Mouse (Mus musculus) midbrain, embryonic 14.5 days (tissue): ENCODE measurements at regions not wholly inside any gene's neighbourhood (a gene's known extent, or its start where the extent isn't known, plus 50 kb on each side); places are given as distances from the start of the nearest gene placed in this dataset.

Source experiments
- ATAC-seq: fragments of 200-750 bp; cut with Nextera tagmentation; 2 replicates; pipeline ENCODE4 v1.8.0; 2017; ENCODE audit warnings: moderate number of reproducible peaks, moderate library complexity; ENCODE audit not compliant: low FRiP score, low TSS enrichment
- DNase-seq: peaks from one replicate; pipeline ENCODE4 v3.0.0-alpha.2; 2015
- H3K27ac ChIP-seq: fragments of 300-500 bp; sonication (generic); replicated peaks from 2 replicates; pipeline ENCODE4 v1.5.1; 2014; ENCODE audit warnings: mild to moderate bottlenecking, low read depth, low read length, moderate library complexity
- H3K27me3 ChIP-seq: fragments of 300-500 bp; sonication (generic); 2 replicates; pipeline ENCODE4 v1.6.1; 2014; ENCODE audit warnings: low read length, control low read depth, mixed read lengths; ENCODE audit not compliant: control insufficient read depth, insufficient read depth
- H3K36me3 ChIP-seq: fragments of 300-500 bp; sonication (generic); 2 replicates; pipeline ENCODE4 v1.6.1; 2014; ENCODE audit warnings: low read length, control low read depth; ENCODE audit not compliant: control insufficient read depth, insufficient read depth
- H3K4me1 ChIP-seq: fragments of 300-500 bp; sonication (generic); 2 replicates; pipeline ENCODE4 v1.6.1; 2014; ENCODE audit warnings: mild to moderate bottlenecking, antibody characterized with exemption, low read length, control low read depth; ENCODE audit not compliant: control insufficient read depth, insufficient read depth
- H3K4me2 ChIP-seq: fragments of 300-500 bp; sonication (generic); 2 replicates; pipeline ENCODE4 v1.6.1; 2014; ENCODE audit warnings: mild to moderate bottlenecking, low read length, moderate library complexity
- H3K4me3 ChIP-seq: fragments of 300-500 bp; sonication (generic); replicated peaks from 2 replicates; pipeline ENCODE4 v1.5.1; 2014; ENCODE audit warnings: low read depth, low read length
- H3K9ac ChIP-seq: fragments of 300-500 bp; sonication (generic); replicated peaks from 2 replicates; pipeline ENCODE4 v1.6.1; 2014; ENCODE audit warnings: mild to moderate bottlenecking, low read length, moderate library complexity
- H3K9me3 ChIP-seq: fragments of 300-500 bp; sonication (generic); 2 replicates; pipeline ENCODE4 v1.6.1; 2016; ENCODE audit warnings: low read length, control low read depth, mixed read lengths; ENCODE audit not compliant: control insufficient read depth
- WGBS: fragments of 180-500 bp; shearing (Covaris S2); extraction: QIAGEN DNeasy Blood & Tissue Kit; methylation state at CpG from one replicate; pipeline ENCODE4 v1.1.7; 2014; 5-methylcytosine and 5-hydroxymethylcytosine counted together

DNA sequence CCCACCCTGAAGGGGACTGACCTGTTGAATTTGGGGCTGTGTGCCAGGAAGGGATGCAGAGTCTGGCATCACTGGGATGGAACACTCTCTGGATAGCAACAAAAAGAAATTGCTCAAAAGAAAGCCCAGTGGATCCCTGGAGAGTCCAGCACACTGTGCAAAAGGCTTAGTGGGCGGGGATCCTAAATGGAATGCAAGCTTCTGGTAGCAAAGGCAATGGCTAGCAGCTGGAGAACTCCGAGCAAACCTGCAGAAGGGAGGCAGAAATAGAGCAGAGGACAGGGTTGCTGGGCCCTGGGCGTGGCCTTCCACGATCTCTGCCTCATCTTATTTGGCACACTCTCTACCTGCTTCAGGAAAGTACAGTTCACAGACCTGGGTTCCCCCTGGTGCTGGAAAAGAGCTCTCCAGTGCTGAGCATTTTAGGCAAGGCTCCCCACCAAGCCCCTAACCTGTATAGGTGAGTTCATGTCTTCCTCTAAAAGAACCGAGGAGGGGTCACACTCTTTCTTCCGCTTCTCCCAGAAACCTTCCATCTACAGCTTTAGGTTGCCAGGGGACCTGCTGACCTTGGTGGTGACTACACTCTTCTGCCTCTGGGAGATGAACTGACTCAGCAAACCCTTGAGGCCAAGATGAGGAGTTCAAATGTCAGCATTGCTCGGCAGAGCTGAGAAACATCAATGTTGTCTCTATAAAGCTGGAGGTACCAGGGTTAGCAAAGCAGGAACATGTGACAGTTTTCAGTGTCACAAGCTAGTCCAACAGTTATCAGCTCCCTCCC, 112.6 kb upstream of the Slc44a1 start:
- 57% methylated on average over 7 of the region's 7 CpGs for whole genome bisulfite sequencing
- H3K9ac ChIP-seq = no peak overlapping the region
- no peaks in the 10 kb centered on the region for H3K36me3 ChIP-seq
- H3K4me3 ChIP-seq = no peak overlapping the region
- H3K27ac ChIP-seq = no peak overlapping the region
- no peaks in the 10 kb centered on the region for H3K9me3 ChIP-seq
- DNase-seq = peak; percentile 43
- no peaks in the 10 kb centered on the region for H3K4me1 ChIP-seq
- ATAC-seq = no peak
- H3K27me3 ChIP-seq = no peaks in the 10 kb centered on the region
- H3K4me2 ChIP-seq = no peak overlapping the region

DNA sequence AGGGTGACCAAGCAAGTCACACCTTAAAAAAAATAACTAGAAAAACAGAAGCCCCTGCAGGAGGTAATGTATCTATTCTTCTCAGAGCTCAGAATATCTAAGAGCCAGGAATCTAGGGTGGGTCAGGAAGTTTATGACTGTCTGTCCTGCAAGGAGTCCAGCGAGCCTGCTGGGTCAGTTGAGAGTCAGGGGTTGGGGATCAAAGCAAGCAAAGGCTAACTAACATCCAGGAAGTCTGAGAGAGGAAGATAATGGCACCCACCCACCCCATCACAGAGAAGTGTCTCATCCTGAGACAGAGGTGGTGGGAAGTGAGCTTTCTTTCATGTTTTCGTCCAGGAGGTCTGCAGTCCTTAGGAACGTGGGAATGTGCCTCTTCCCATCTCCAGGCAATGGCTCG, 116.4 kb upstream of the Slc44a1 start:
- H3K4me3 ChIP-seq = no peak overlapping the region
- no peak for ATAC-seq

DNA sequence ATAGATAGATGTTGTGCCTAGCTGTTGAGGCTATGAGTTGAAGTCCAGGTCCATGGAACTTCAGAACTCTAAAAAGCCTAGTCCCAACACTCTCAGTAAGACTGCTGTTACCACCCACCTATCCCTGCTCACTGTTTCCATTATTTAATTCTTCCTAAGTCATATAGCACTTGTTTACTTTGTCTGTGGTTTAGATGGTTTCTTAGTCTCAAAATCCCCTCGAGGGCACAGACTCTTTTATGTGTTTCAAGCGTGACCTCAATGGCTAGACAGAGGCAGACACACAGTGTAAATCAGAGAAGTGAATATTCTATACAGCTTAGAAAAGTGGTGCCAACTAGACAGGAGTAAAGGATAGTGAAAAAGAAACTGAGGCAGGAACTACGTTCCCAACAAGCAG, 117.0 kb upstream of the Slc44a1 start:
- no peak for ATAC-seq
- WGBS = 77% methylated on average over 3 of the region's 3 CpGs
- no peak overlapping the region for H3K4me2 ChIP-seq

More for the DNA sequence above, 116.4 kb upstream of the Slc44a1 start:
- Histone ChIP-seq H3K27ac (no peak overlapping the region), H3K4me1 (no peaks in the 10 kb centered on the region), H3K4me2 (no peak overlapping the region), H3K36me3 (no peaks in the 10 kb centered on the region), H3K27me3 (no peaks in the 10 kb centered on the region), H3K9me3 (no peaks in the 10 kb centered on the region), H3K9ac (no peak overlapping the region)
- 86% methylated on average over 4 of the region's 4 CpGs for WGBS
- DNase-seq = no peak

GRCm38 (mm10) chr4:53322484-53322883, 117.7 kb upstream of the Slc44a1 start:
- WGBS = 68% methylated on average over 5 of the region's 5 CpGs
- Histone ChIP-seq H3K9ac (no peak overlapping the region), H3K27me3 (no peaks in the 10 kb centered on the region), H3K4me2 (no peak overlapping the region), H3K36me3 (no peaks in the 10 kb centered on the region), H3K9me3 (no peaks in the 10 kb centered on the region), H3K27ac (no peak overlapping the region), H3K4me3 (no peak overlapping the region), H3K4me1 (no peaks in the 10 kb centered on the region)
- no peak for ATAC-seq
- peak; percentile 39 for DNase-seq

More for the DNA sequence above, 117.0 kb upstream of the Slc44a1 start:
- no peak overlapping the region for H3K4me3 ChIP-seq
- no peak for DNase-seq
- no peaks in the 10 kb centered on the region for H3K9me3 ChIP-seq
- no peak overlapping the region for H3K9ac ChIP-seq
- H3K27me3 ChIP-seq = no peaks in the 10 kb centered on the region
- H3K27ac ChIP-seq = no peak overlapping the region
- H3K36me3 ChIP-seq = no peaks in the 10 kb centered on the region
- no peaks in the 10 kb centered on the region for H3K4me1 ChIP-seq

DNA sequence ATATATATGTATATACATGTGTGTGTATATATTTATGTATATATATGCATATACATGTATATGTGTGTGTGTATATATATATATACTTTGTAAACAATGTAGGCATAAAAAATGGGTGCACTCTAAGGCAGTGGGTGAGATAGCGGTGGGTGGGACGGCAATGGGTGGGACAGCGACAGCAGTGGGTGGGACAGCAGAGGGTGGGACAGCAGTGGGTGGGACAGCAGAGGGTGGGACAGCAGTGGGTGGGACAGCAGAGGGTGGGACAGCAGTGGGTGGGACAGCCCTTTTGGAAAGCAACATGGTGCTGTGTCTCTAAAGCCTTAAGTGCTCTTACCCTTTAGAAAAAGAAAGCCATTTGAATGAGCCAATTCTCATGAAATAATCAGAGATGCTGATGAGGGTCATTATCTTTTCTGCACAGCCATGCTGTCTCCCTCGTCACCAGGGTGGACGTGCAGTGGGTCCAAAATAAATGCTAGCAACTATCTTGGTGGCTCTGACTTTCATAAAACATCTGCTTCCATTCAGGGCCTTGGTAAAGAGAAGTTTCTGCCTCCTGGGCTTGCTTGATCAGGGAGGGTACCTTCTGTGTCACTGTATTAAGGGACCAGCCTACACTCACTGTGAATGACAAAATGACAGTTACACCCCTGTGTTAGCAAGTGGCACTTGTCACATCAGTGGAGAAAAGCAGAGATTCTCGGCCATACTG, 119.3 kb upstream of the Slc44a1 start:
- ATAC-seq = no peak

DNA sequence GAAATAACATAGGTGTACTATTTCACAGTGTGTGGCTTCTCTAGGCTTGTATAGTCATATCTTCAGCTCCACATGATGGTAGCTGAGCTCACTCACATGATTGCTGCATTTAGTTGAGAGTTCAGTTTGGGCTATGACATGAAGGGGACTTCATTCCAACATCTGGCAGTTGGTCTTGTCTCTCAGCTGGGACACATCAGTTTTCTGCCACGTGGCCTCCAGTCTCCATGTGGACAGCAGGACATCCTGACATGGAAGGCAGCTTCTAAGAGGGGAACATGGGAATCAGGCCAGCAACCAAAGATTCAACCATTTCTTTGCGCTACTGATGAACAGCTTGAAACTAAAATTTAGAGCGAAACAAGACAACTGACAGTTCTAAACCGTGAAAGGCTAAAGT, 121.2 kb upstream of the Slc44a1 start:
- Histone ChIP-seq H3K36me3 (no peaks in the 10 kb centered on the region), H3K4me2 (no peak overlapping the region), H3K4me3 (no peak overlapping the region), H3K27me3 (no peaks in the 10 kb centered on the region), H3K9ac (no peak overlapping the region), H3K4me1 (0 out of 2 replicates have a peak, but pooled peaks cover 6% of the 10 kb centered on the region), H3K27ac (no peak overlapping the region), H3K9me3 (no peaks in the 10 kb centered on the region)
- 93% methylated on average over 4 of the region's 4 CpGs for WGBS
- DNase-seq (no peak), ATAC-seq (no peak)

More for the DNA sequence above, 119.3 kb upstream of the Slc44a1 start:
- no peak for DNase-seq
- Histone ChIP-seq H3K9ac (no peak overlapping the region), H3K4me2 (no peak overlapping the region), H3K27me3 (no peaks in the 10 kb centered on the region), H3K4me3 (no peak overlapping the region), H3K9me3 (no peaks in the 10 kb centered on the region), H3K4me1 (0 out of 2 replicates have a peak, but pooled peaks cover 6% of the 10 kb centered on the region), H3K36me3 (no peaks in the 10 kb centered on the region), H3K27ac (no peak overlapping the region)
- 83% methylated on average over 6 of the region's 6 CpGs for WGBS

DNA sequence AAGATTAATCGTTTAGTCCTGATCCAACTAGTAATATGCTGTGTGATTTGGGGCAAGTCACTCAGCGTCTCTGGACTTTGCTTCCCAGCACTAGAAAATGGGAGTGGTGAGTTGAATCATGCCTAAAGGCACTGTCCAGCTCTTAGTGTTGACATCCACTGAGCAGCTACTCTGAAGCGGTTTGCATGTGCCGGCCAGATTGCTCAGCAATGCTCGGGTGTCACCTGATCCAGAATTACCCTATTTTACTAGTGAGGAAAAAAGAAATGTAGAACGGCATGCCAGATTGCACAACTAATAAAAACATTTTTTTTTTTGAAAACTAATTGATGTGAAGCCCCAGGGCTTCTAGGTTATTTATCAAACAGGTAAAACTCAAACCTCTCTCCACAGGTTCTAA, 122.0 kb upstream of the Slc44a1 start:
- H3K27ac ChIP-seq = no peak overlapping the region
- 83% methylated on average over 6 of the region's 6 CpGs for WGBS
- no peak for ATAC-seq

DNA sequence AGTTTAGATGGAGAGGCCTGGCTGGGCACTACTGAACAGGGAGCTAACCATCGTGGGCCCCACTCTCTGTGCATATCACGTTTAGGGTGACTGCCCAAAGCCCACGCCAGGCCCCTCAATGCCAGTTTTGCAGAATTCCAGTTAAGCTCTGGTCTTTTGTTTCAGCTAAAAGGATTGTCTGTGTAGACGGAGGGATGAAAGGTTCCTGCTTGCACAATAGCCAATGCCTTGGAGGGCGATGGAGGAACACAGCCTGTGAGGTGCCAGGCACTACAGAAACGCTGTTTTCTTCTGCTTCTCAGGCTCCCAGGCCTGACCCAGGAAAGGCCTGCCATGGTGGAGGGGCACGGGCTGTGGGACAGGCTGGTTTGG, 122.8 kb upstream of the Slc44a1 start:
- Histone ChIP-seq H3K4me2 (no peak overlapping the region), H3K36me3 (no peaks in the 10 kb centered on the region), H3K9me3 (no peaks in the 10 kb centered on the region), H3K27ac (peak overlapping the region; percentile 55), H3K9ac (no peak overlapping the region), H3K27me3 (no peaks in the 10 kb centered on the region), H3K4me1 (0 out of 2 replicates have a peak, but pooled peaks cover 6% of the 10 kb centered on the region), H3K4me3 (no peak overlapping the region)
- DNase-seq (peak; percentile 52), ATAC-seq (peak; percentile 48; the same call in 1 of the 2 replicates)
- 17% methylated on average over 7 of the region's 7 CpGs for WGBS

More for the DNA sequence above, 122.0 kb upstream of the Slc44a1 start:
- 0 out of 2 replicates have a peak, but pooled peaks cover 6% of the 10 kb centered on the region for H3K4me1 ChIP-seq
- no peaks in the 10 kb centered on the region for H3K36me3 ChIP-seq
- no peak overlapping the region for H3K4me3 ChIP-seq
- H3K9me3 ChIP-seq = no peaks in the 10 kb centered on the region
- no peak overlapping the region for H3K9ac ChIP-seq
- no peaks in the 10 kb centered on the region for H3K27me3 ChIP-seq
- no peak overlapping the region for H3K4me2 ChIP-seq
- DNase-seq = no peak
